Mouse (Mus musculus) G1E (cell line): ENCODE measurements around the gene Cdhr4.
A peak's percentile ranks its signal among the peaks of the same experiment; 100 is the strongest.

Experiments used
- CTCF ChIP-seq: IDR thresholded peaks from 2 replicates; pipeline ENCODE4 v1.5.1; 2012; ENCODE audit warnings: low read depth, low read length, inconsistent platforms, mixed read lengths
- TAL1 ChIP-seq: conservative IDR thresholded peaks from 2 replicates; pipeline ENCODE4 v1.6.1; 2012; ENCODE audit warnings: low read depth, low read length, inconsistent platforms, mixed read lengths

GRCm38 (mm10) chr9:107986376-107986775, 5.9 kb upstream of the Cdhr4 start:
- peak; percentile 62 for TF ChIP-seq CTCF
- no peak for TF ChIP-seq TAL1
